In genomic region chr10:94942449-94943041, GRCm38 (mm10) we compare ENCODE assay signal across 9 mouse cellular contexts. TPM values are rescaled to one million over a fixed set of nuclear protein-coding genes. Genes with fewer than 3 reads are reported as not detected.
DNase-seq lines count a peak whose midpoint lies in the region; ATAC-seq and TF ChIP-seq lines count a peak whose summit lies in the region.
"Had no signal": no experiment of that assay in that cellular context is flagged by ENCODE, and none has a peak within 500 bp of the region (broad histone marks: within the 10 kb centered on the region; RNA-seq: fewer than 3 reads in every experiment).

No protein-coding gene starts in this region.

- no peaks in the 10 kb centered on the region for H3K9me3 ChIP-seq in kidney, embryonic 15.5 days (replicated peaks)
- no peaks in the 10 kb centered on the region for H3K9me3 ChIP-seq in heart, postnatal 0 days (replicated peaks; ENCODE audit: control insufficient read depth, low read length)
- H3K9me3 ChIP-seq in midbrain, embryonic 15.5 days, result no peaks in the 10 kb centered on the region

- peak overlapping the region; percentile 66; the same call in 1 of the 2 replicates for H3K9ac ChIP-seq in kidney, embryonic 15.5 days
- H3K9ac ChIP-seq in heart, postnatal 0 days (replicated peaks; ENCODE audit: low read depth, low read length), result no peak overlapping the region
- H3K9ac ChIP-seq in midbrain, embryonic 15.5 days, result peak overlapping the region; percentile 89

- no peak for DNase-seq in kidney, adult 18-20 months
- no peak for DNase-seq in heart, postnatal 0 days (ENCODE audit: low spot score)
- DNase-seq in liver, result peak; percentile 62
- DNase-seq in thymus, postnatal 0 days (ENCODE audit: low spot score), result peak; percentile 23
- no peak for DNase-seq in frontal cortex, adult 2 months (ENCODE audit: extremely low spot score in 1 of 2, low spot score in 1 of 2)

- peak overlapping the region; percentile 97 for H3K4me2 ChIP-seq in kidney, embryonic 15.5 days
- H3K4me2 ChIP-seq in heart, postnatal 0 days (ENCODE audit: low read depth, low read length), result peak overlapping the region; percentile 99
- peak overlapping the region; percentile 67 for H3K4me2 ChIP-seq in midbrain, embryonic 15.5 days

- ATAC-seq in kidney, embryonic 15.5 days (replicated peaks; ENCODE audit: low FRiP score), result peak; percentile 57; the same call in 1 of the 2 replicates
- ATAC-seq in common myeloid progenitor, adult 5-6 weeks (replicated peaks; ENCODE audit: low read depth, poor library complexity, severe bottlenecking), result peak; percentile 67
- 0 out of 2 replicates have a peak, but pooled peaks have one; percentile 19 for ATAC-seq in heart, postnatal 0 days (ENCODE audit: insufficient read depth, low read depth)
- ATAC-seq in midbrain, embryonic 15.5 days (replicated peaks), result peak; percentile 18; the same call in 1 of the 2 replicates

- TF ChIP-seq CTCF in heart, postnatal 0 days (IDR thresholded peaks at IDR 0.05; ENCODE audit: low read depth), result no peak

- peak overlapping the region; percentile 79 for H3K4me3 ChIP-seq in kidney, embryonic 15.5 days (replicated peaks)
- peak overlapping the region; percentile 82 for H3K4me3 ChIP-seq in heart, postnatal 0 days (ENCODE audit: low read depth, low read length)
- peak overlapping the region; percentile 85 for H3K4me3 ChIP-seq in midbrain, embryonic 15.5 days
- H3K4me3 ChIP-seq: myocyte had no signal

- H3K27ac ChIP-seq in kidney, embryonic 15.5 days, result no peak overlapping the region
- H3K27ac ChIP-seq in heart, postnatal 0 days (ENCODE audit: low read depth), result no peak overlapping the region
- H3K27ac ChIP-seq in midbrain, embryonic 15.5 days, result peak overlapping the region; percentile 93

- no peak for TF ChIP-seq EP300 in heart, postnatal 0 days (IDR thresholded peaks at IDR 0.05; ENCODE audit: low read depth)

- H3K27me3 ChIP-seq in kidney, embryonic 15.5 days, result peaks cover 62% of the 10 kb centered on the region
- H3K27me3 ChIP-seq in heart, postnatal 0 days (ENCODE audit: control insufficient read depth, insufficient read depth, low read length), result peaks cover 52% of the 10 kb centered on the region
- no peaks in the 10 kb centered on the region for H3K27me3 ChIP-seq in midbrain, embryonic 15.5 days (replicated peaks)

- H3K36me3 ChIP-seq in kidney, embryonic 15.5 days, result no peaks in the 10 kb centered on the region
- H3K36me3 ChIP-seq in heart, postnatal 0 days (replicated peaks; ENCODE audit: control insufficient read depth, insufficient read depth, low read length), result no peaks in the 10 kb centered on the region
- no peaks in the 10 kb centered on the region for H3K36me3 ChIP-seq in midbrain, embryonic 15.5 days (replicated peaks)

- WGBS in kidney, embryonic 15.5 days, result 2% methylated on average over 17 of the region's 17 CpGs
- 9% methylated on average over 17 of the region's 17 CpGs for WGBS in heart, postnatal 0 days
- WGBS in midbrain, embryonic 15.5 days, result under 1% methylated on average over 17 of the region's 17 CpGs

- peaks cover 33% of the 10 kb centered on the region for H3K4me1 ChIP-seq in kidney, embryonic 15.5 days
- peaks cover 15% of the 10 kb centered on the region for H3K4me1 ChIP-seq in heart, postnatal 0 days (ENCODE audit: control insufficient read depth, insufficient read depth)
- peaks cover 45% of the 10 kb centered on the region for H3K4me1 ChIP-seq in midbrain, embryonic 15.5 days

RNA-seq across cellular contexts. Expression of gene Plxnc1, which starts 2.1 kb away (rescaled TPM):
- 1.8 TPM in 2 replicates for polyA plus RNA-seq in kidney, embryonic 15.5 days (2015; fragmentation: Nextera tagmentation; extraction: Ambion mirVana)
- 59.0 and 61.7 TPM in 2 replicates for total RNA-seq in common myeloid progenitor, adult 5-6 weeks (2017)
- total RNA-seq in heart, postnatal 0 days (2014; rRNA removed; ENCODE audit: low replicate concordance), result 4.5 and 9.4 TPM in 2 replicates
- polyA plus RNA-seq in heart, postnatal 0 days (2015; fragmentation: Nextera tagmentation; extraction: Ambion mirVana), result 1.4 and 1.5 TPM in 2 replicates
- polyA plus RNA-seq in midbrain, embryonic 15.5 days (2015; fragmentation: Nextera tagmentation; extraction: Ambion mirVana), result 17.8 and 18.2 TPM in 2 replicates
- polyA plus RNA-seq in thymus, postnatal 0 days (2015; fragmentation: Nextera tagmentation; extraction: Ambion mirVana), result 3.2 and 3.8 TPM in 2 replicates
- polyA plus RNA-seq in frontal cortex, adult 2 months (2012; rRNA removed), result 15.0 and 16.7 TPM in 2 replicates
- polyA plus RNA-seq: myocyte had no signal

Comparison
In these comparisons a context has a peak if more than half of its experiments do, and no peak if none do; other contexts are left out.
1. DNase-seq: peak in liver (single experiment) and thymus, postnatal 0 days (single experiment); none in kidney, adult 18-20 months (single experiment), heart, postnatal 0 days (single experiment) and frontal cortex, adult 2 months (0 of 2).
2. Peak in every context shown above with its lines, with median percentiles within 50 percentile points of each other: ATAC-seq, H3K4me2 ChIP-seq and H3K4me3 ChIP-seq.